19 mouse cellular contexts compared by ENCODE assay signal in the genomic region with DNA sequence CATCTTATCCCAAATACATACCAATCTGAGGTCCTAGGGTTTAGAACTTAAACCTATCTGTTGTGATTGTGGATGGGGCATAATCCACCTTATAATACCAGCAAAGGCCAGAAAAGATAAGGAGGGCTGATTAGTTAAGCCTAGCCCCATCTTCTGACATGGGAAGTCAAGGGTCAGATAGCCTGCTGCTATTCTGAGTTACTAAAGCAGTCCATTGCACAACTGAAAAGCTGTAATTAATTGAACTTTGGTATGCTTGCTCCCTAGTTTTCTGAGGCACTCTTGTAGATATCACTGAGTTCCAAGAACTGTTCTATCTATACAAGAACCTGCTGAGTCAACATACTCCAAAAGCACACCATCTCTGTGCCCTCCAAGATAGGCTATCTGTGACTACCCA. TPM values are rescaled to one million over a fixed set of nuclear protein-coding genes. Genes with fewer than 3 reads are reported as not detected.
"Had no signal": no experiment of that assay in that cellular context is flagged by ENCODE, and none has a peak within 500 bp of the region (broad histone marks: within the 10 kb centered on the region; RNA-seq: fewer than 3 reads in every experiment).

No protein-coding gene starts in this region.

- H3K4me3 ChIP-seq: liver, embryonic 15.5 days; midbrain, embryonic 10.5 days; midbrain, embryonic 12.5 days; myocyte; neural tube, embryonic 13.5 days had no signal

- H3K9me3 ChIP-seq: liver, embryonic 15.5 days; midbrain, embryonic 10.5 days; midbrain, embryonic 12.5 days; neural tube, embryonic 13.5 days had no signal

- H3K4me2 ChIP-seq: liver, embryonic 15.5 days; lung, embryonic 14.5 days; midbrain, embryonic 12.5 days; neural tube, embryonic 13.5 days had no signal

- H3K4me1 ChIP-seq: liver, embryonic 15.5 days; midbrain, embryonic 10.5 days; midbrain, embryonic 12.5 days; neural tube, embryonic 13.5 days had no signal

- H3K27me3 ChIP-seq: liver, embryonic 15.5 days; midbrain, embryonic 12.5 days; neural tube, embryonic 13.5 days had no signal

- H3K27ac ChIP-seq: liver, embryonic 15.5 days; midbrain, embryonic 10.5 days; midbrain, embryonic 12.5 days; neural tube, embryonic 13.5 days had no signal

- ATAC-seq: midbrain, embryonic 16.5 days had no signal

- H3K36me3 ChIP-seq: liver, embryonic 15.5 days; midbrain, embryonic 10.5 days; midbrain, embryonic 12.5 days; neural tube, embryonic 13.5 days had no signal

- DNase-seq: lung, adult 18-20 months; lung, embryonic 14.5 days; lung, postnatal 10 days; lung, postnatal 4 days; midbrain, embryonic 14.5 days; right cerebral cortex, postnatal 14 days; spleen, adult 18-20 months; thymus, adult 18-20 months; thymus, postnatal 14 days; thymus, postnatal 4 days had no signal

- H3K9ac ChIP-seq: liver, embryonic 15.5 days; lung, embryonic 14.5 days; midbrain, embryonic 12.5 days; neural tube, embryonic 13.5 days had no signal

RNA-seq across cellular contexts. Expression of a gene that starts 25.4 kb away (rescaled TPM):
- total RNA-seq: megakaryocyte, adult 5-6 weeks; megakaryocyte-erythroid progenitor cell, adult 5-6 weeks; neutrophil, adult 5-6 weeks had no signal
